Mouse (Mus musculus) heart, embryonic 11.5 days (tissue): ENCODE measurements at regions not wholly inside any gene's neighbourhood (a gene's known extent, or its start where the extent isn't known, plus 50 kb on each side); places are given as distances from the start of the nearest gene placed in this dataset.

ENCODE experiments used
- ATAC-seq: fragments of 200-750 bp; cut with Nextera tagmentation; replicated peaks from 2 replicates; pipeline ENCODE4 v1.8.0; 2017; ENCODE audit warnings: moderate library complexity; ENCODE audit not compliant: insufficient number of reproducible peaks, low FRiP score, low TSS enrichment
- H3K27ac ChIP-seq: fragments of 300-500 bp; sonication (generic); 2 replicates; pipeline ENCODE4 v1.5.1; 2014; ENCODE audit warnings: mild to moderate bottlenecking, low read depth, low read length
- H3K27me3 ChIP-seq: fragments of 300-500 bp; sonication (generic); 2 replicates; pipeline ENCODE4 v1.6.1; 2014; ENCODE audit warnings: mild to moderate bottlenecking, low read length, mixed read lengths; ENCODE audit not compliant: control insufficient read depth, insufficient read depth
- H3K36me3 ChIP-seq: fragments of 300-500 bp; sonication (generic); 2 replicates; pipeline ENCODE4 v1.6.1; 2014; ENCODE audit warnings: mild to moderate bottlenecking, low read length, moderate library complexity, mixed read lengths; ENCODE audit not compliant: control insufficient read depth, insufficient read depth
- H3K4me1 ChIP-seq: fragments of 300-500 bp; sonication (generic); 2 replicates; pipeline ENCODE4 v1.6.1; 2014; ENCODE audit warnings: low read length; ENCODE audit not compliant: control insufficient read depth, insufficient read depth
- H3K4me2 ChIP-seq: fragments of 300-500 bp; sonication (generic); 2 replicates; pipeline ENCODE4 v1.6.1; 2014; ENCODE audit warnings: mild to moderate bottlenecking, moderate library complexity
- H3K4me3 ChIP-seq: fragments of 300-500 bp; sonication (generic); 2 replicates; pipeline ENCODE4 v1.5.1; 2014; ENCODE audit warnings: low read depth, low read length
- H3K9ac ChIP-seq: fragments of 300-500 bp; sonication (generic); 2 replicates; pipeline ENCODE4 v1.6.1; 2014; ENCODE audit warnings: mild to moderate bottlenecking, low read depth, low read length, moderate library complexity
- H3K9me3 ChIP-seq: fragments of 300-500 bp; sonication (generic); replicated peaks from 2 replicates; pipeline ENCODE4 v1.6.1; 2016; ENCODE audit warnings: low read length; ENCODE audit not compliant: control insufficient read depth
- WGBS: fragments of 180-500 bp; shearing (Covaris S2); extraction: QIAGEN DNeasy Blood & Tissue Kit; methylation state at CpG from one replicate; pipeline ENCODE4 v1.1.7; 2014; ENCODE audit not compliant: insufficient replicate concordance; 5-methylcytosine and 5-hydroxymethylcytosine counted together

DNA sequence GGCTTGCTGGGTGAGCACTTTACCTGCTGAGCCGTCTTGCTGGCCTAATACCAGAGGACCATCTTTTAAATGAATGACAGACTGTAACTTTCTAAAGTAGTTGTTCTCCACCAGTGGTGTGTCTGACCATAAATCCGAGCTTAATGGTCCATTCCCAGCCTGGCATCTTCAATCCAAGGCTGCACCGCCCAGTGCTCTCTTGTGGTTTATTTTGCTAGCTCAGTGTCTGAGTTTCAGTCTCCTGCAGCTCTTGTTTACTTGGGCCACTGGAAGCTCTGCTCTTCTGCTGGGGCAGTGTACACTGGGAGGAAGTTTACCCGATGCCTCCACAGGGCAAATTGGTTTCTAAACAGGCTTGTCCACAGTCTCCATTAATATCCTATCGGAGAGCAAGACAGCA lies 182.3 kb upstream of the Jade1 start:
- ATAC-seq, result no peak
- no peaks in the 10 kb centered on the region for H3K9me3 ChIP-seq
- H3K27ac ChIP-seq, result no peak overlapping the region
- H3K4me3 ChIP-seq, result no peak overlapping the region
- 72% methylated on average over 5 of the region's 5 CpGs for WGBS
- peaks cover 5% of the 10 kb centered on the region; the same call in 1 of the 2 replicates for H3K4me1 ChIP-seq
- H3K9ac ChIP-seq, result no peak overlapping the region
- H3K4me2 ChIP-seq, result no peak overlapping the region
- no peaks in the 10 kb centered on the region for H3K36me3 ChIP-seq
- no peaks in the 10 kb centered on the region for H3K27me3 ChIP-seq

DNA sequence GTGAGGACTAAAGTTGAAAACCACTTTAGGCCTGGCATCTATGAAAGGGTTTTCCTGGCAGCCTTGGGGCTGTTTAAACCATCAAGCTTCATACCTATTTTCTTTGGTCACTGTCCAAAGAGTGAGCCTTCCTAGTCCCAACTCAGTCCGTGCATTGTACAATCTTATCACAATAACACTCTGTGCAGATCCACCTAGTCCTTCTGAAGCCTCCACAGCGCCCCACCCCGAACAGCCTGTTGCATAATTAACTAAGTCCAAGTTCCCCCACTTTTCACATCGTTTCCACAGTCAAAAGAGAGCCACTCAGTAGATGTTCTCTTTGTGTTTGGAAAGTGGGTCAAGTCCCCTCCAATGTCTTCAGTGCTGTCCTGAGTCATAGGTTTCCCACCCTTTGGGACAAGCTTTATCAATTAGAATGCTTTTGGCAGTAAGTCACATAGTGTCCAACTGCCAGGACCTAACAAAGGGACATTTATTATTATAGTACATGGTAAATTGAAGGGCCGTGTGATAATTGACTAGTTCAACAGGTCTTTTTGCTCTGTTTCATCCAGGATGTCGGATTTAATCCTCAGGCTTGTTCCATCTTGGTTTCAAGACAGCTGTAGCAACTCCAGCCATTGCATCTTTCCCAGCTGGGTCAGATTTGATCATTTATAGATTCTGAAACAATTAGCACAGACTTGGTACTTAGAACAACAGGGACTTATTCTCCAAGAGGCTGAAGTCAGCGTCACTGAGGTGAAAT lies 187.0 kb upstream of the Jade1 start:
- Histone ChIP-seq H3K27ac (no peak overlapping the region), H3K4me1 (peaks cover 19% of the 10 kb centered on the region), H3K9me3 (no peaks in the 10 kb centered on the region), H3K4me3 (no peak overlapping the region), H3K9ac (no peak overlapping the region), H3K4me2 (no peak overlapping the region), H3K27me3 (no peaks in the 10 kb centered on the region), H3K36me3 (no peaks in the 10 kb centered on the region)
- no peak for ATAC-seq
- WGBS, result 70% methylated on average over 7 of the region's 7 CpGs

DNA sequence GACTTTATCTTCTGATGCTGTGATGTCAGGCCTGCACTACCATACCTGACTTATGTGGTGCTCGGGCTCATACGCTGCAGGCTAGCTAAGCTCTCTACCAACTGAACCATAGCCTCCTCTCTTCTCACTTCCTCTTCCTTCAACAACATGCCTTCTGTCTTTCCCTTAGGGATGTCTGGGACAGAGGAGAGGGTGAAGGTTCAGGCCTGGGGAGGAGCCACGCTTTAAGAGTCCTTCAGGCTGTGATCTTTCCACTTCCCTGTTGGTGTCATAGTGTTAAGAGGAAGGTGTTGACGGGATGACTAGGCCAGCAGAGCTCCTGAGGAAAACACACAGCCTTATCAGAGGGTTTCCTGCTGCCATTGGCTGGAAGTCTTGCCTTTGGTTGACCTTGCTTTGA lies 188.8 kb upstream of the Jade1 start:
- WGBS, result 28% methylated on average over 4 of the region's 4 CpGs
- H3K9me3 ChIP-seq, result no peaks in the 10 kb centered on the region
- peak overlapping the region; percentile 65 for H3K27ac ChIP-seq
- no peak overlapping the region for H3K4me3 ChIP-seq
- peaks cover 19% of the 10 kb centered on the region for H3K4me1 ChIP-seq
- H3K4me2 ChIP-seq, result peak overlapping the region; percentile 14; the same call in 1 of the 2 replicates
- ATAC-seq, result peak; percentile 62
- no peaks in the 10 kb centered on the region for H3K27me3 ChIP-seq
- no peak overlapping the region for H3K9ac ChIP-seq
- H3K36me3 ChIP-seq, result no peaks in the 10 kb centered on the region

GRCm38 (mm10) chr3:41366264-41366663 lies 189.3 kb upstream of the Jade1 start:
- H3K4me3 ChIP-seq, result no peak overlapping the region
- H3K9ac ChIP-seq, result no peak overlapping the region
- no peaks in the 10 kb centered on the region for H3K27me3 ChIP-seq
- H3K9me3 ChIP-seq, result no peaks in the 10 kb centered on the region
- no peaks in the 10 kb centered on the region for H3K36me3 ChIP-seq
- WGBS, result 38% methylated on average over 9 of the region's 9 CpGs
- peaks cover 19% of the 10 kb centered on the region for H3K4me1 ChIP-seq
- ATAC-seq, result peak; percentile 36; the same call in 1 of the 2 replicates
- peak overlapping the region; percentile 65 for H3K27ac ChIP-seq
- peak overlapping the region; percentile 14; the same call in 1 of the 2 replicates for H3K4me2 ChIP-seq

DNA sequence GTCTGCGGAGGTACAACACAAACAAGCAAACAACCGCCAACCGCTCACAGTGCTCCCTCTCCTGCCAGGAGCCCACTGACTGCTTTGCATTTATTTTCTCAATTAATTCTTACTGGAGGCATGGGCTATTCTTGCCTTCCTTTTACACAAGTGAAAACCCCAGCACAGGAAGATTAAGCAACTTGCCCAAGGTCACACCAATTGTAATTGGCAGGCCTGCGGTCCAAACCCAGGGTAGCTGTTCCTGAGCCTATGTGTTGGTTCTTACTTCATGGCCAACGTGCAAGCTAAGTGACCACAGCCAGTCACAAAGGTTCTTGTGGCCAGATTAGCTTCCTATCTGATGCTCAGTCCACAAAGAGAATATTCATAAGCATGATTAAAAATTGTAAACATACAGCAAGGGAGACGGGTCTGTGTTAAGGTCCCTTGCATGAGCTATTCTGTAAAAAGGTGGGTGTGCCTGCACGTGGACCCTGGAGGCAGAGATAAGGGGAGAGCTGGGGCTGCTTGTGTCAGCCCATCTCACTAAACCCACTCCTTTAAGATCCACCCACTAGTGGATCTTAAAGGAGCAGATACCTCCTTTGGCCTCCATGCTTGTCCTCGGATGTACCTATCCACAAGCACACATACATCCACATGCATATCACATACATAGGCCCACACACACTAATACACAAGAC lies 190.2 kb upstream of the Jade1 start:
- no peak overlapping the region for H3K27ac ChIP-seq
- no peak for ATAC-seq
- H3K4me3 ChIP-seq, result no peak overlapping the region
- no peaks in the 10 kb centered on the region for H3K27me3 ChIP-seq
- H3K4me2 ChIP-seq, result no peak overlapping the region
- no peaks in the 10 kb centered on the region for H3K9me3 ChIP-seq
- H3K4me1 ChIP-seq, result peaks cover 21% of the 10 kb centered on the region
- no peak overlapping the region for H3K9ac ChIP-seq
- 65% methylated on average over 8 of the region's 8 CpGs for WGBS
- H3K36me3 ChIP-seq, result no peaks in the 10 kb centered on the region

- ATAC-seq, result no peak
- Histone ChIP-seq H3K4me2 (no peak overlapping the region), H3K36me3 (no peaks in the 10 kb centered on the region), H3K27me3 (no peaks in the 10 kb centered on the region), H3K9me3 (no peaks in the 10 kb centered on the region), H3K9ac (no peak overlapping the region), H3K4me3 (no peak overlapping the region), H3K4me1 (peaks cover 24% of the 10 kb centered on the region), H3K27ac (no peak overlapping the region)
- WGBS, result 81% methylated on average over 3 of the region's 3 CpGs
Observed at GRCm38 (mm10) chr3:41363947-41364346, 191.6 kb upstream of the Jade1 start.

GRCm38 (mm10) chr3:41360231-41360630 lies 195.3 kb upstream of the Jade1 start:
- Histone ChIP-seq H3K27me3 (no peaks in the 10 kb centered on the region), H3K9ac (no peak overlapping the region), H3K36me3 (no peaks in the 10 kb centered on the region), H3K4me3 (no peak overlapping the region), H3K9me3 (no peaks in the 10 kb centered on the region), H3K4me1 (peaks cover 5% of the 10 kb centered on the region; the same call in 1 of the 2 replicates), H3K27ac (no peak overlapping the region), H3K4me2 (no peak overlapping the region)
- WGBS, result 50% methylated on average over 5 of the region's 5 CpGs
- ATAC-seq, result no peak

DNA sequence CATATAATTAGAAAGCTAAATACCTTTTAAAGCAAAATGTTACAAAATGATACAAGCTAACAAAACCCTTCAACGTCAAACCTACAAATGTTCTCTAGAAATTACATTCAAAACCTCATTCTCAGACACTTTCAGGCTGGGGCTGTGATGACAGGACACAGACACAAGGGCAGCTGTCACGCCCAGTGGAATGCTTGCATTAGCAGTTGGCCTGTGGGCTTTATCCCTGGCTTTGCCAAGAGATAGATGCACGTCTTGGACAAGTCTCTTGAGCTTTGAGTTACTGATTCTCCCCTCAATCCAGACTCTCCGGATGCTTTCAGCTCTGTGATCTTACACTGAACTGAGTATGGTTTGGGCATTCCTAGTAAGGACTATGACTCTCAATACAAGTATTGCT lies 196.1 kb upstream of the Jade1 start:
- peaks cover 5% of the 10 kb centered on the region; the same call in 1 of the 2 replicates for H3K4me1 ChIP-seq
- 45% methylated on average over 4 of the region's 4 CpGs for WGBS
- no peak overlapping the region for H3K4me2 ChIP-seq
- no peaks in the 10 kb centered on the region for H3K36me3 ChIP-seq
- ATAC-seq, result no peak
- H3K9ac ChIP-seq, result no peak overlapping the region
- H3K27me3 ChIP-seq, result no peaks in the 10 kb centered on the region
- H3K4me3 ChIP-seq, result no peak overlapping the region
- H3K27ac ChIP-seq, result no peak overlapping the region
- H3K9me3 ChIP-seq, result no peaks in the 10 kb centered on the region
